Comparison of ENCODE assay signal across 15 mouse cellular contexts in the genomic region with DNA sequence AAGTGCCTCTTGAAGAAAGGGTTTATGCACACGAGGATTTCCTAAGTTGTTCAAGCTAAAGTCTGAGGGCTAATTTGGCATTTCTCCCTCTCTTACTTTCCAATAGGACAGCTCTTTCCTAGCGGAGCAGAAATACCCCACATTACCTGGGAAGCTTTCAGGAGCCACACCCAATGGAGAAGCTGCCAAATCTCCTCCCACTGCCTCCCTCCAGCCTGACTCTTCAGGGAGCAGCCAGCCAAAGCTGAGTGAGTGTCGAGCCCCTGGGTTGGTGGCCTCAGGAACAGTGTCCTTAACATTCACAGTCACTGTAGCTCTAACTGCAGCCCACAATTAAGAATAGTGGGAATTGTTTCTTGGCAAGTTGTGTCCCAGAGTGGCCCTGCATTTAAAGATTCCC. TPM values are rescaled to one million over a fixed set of nuclear protein-coding genes. Genes with fewer than 3 reads are reported as not detected.
"Had no signal": no experiment of that assay in that cellular context is flagged by ENCODE, and none has a peak within 500 bp of the region (broad histone marks: within the 10 kb centered on the region; RNA-seq: fewer than 3 reads in every experiment).

No protein-coding gene starts in this region.

- ATAC-seq: hindbrain, embryonic 16.5 days; inflammation-experienced regulatory T-cells, adult 6 months; intestine, postnatal 0 days; liver, postnatal 0 days; midbrain, embryonic 13.5 days had no signal

- H3K4me2 ChIP-seq: liver, embryonic 13.5 days; midbrain, embryonic 13.5 days; neural tube, embryonic 12.5 days; stomach, embryonic 15.5 days had no signal

- H3K27me3 ChIP-seq: liver, embryonic 13.5 days; midbrain, embryonic 13.5 days; neural tube, embryonic 12.5 days; stomach, embryonic 15.5 days had no signal

- H3K4me1 ChIP-seq: liver, embryonic 13.5 days; midbrain, embryonic 13.5 days; neural tube, embryonic 12.5 days; stomach, embryonic 15.5 days had no signal

- H3K9me3 ChIP-seq: liver, embryonic 13.5 days; midbrain, embryonic 13.5 days; stomach, embryonic 15.5 days had no signal

- H3K4me3 ChIP-seq: left cerebral cortex, adult 2 months; liver, embryonic 13.5 days; midbrain, embryonic 13.5 days; neural tube, embryonic 12.5 days; stomach, embryonic 15.5 days had no signal

- DNase-seq: liver; liver, embryonic 13.5 days; liver, postnatal 0 days; retina, postnatal 1 day; right cerebral cortex, postnatal 4 days; spleen, adult 18-20 months; thymus, adult 2 months; thymus, postnatal 25 days had no signal

- H3K36me3 ChIP-seq: midbrain, embryonic 13.5 days; neural tube, embryonic 12.5 days had no signal

- H3K27ac ChIP-seq: left cerebral cortex, adult 2 months; liver, embryonic 13.5 days; midbrain, embryonic 13.5 days; neural tube, embryonic 12.5 days; stomach, embryonic 15.5 days had no signal

- H3K9ac ChIP-seq: liver, embryonic 13.5 days; liver, postnatal 0 days; midbrain, embryonic 13.5 days; neural tube, embryonic 12.5 days; stomach, embryonic 15.5 days had no signal

RNA-seq across cellular contexts. Expression of gene Cyb5r2, which starts 30.3 kb away (rescaled TPM):
- polyA plus RNA-seq: inflammation-experienced regulatory T-cells, adult 6 months had no signal
